Mouse (Mus musculus) embryonic facial prominence, embryonic 15.5 days (tissue): ENCODE data around the gene Cdh3. TPM values are rescaled to one million over a fixed set of nuclear protein-coding genes. Genes with fewer than 3 reads are reported as not detected.
A peak's percentile ranks its signal among the peaks of the same experiment; 100 is the strongest.
"Not testable (repeated sequence)": the region's sequence is repeated elsewhere in the genome, so short reads cannot be mapped to it uniquely, and the experiment has no call there.

Experiments
- ATAC-seq: fragments of 200-750 bp; cut with Nextera tagmentation; 2 replicates; pipeline ENCODE4 v1.8.0; 2017; ENCODE audit warnings: low read depth, moderate TSS enrichment; ENCODE audit not compliant: insufficient number of reproducible peaks, low FRiP score, low TSS enrichment
- H3K27ac ChIP-seq: fragments of 300-500 bp; sonication (generic); replicated peaks from 2 replicates; pipeline ENCODE4 v1.5.1; 2015; ENCODE audit warnings: mild to moderate bottlenecking, inconsistent platforms
- H3K27me3 ChIP-seq: fragments of 300-500 bp; sonication (generic); 2 replicates; pipeline ENCODE4 v1.6.1; 2015; ENCODE audit warnings: inconsistent platforms
- H3K36me3 ChIP-seq: fragments of 300-500 bp; sonication (generic); 2 replicates; pipeline ENCODE4 v1.6.1; 2015; ENCODE audit warnings: mild to moderate bottlenecking, inconsistent platforms
- H3K4me1 ChIP-seq: fragments of 300-500 bp; sonication (generic); 2 replicates; pipeline ENCODE4 v1.6.1; 2015; ENCODE audit warnings: inconsistent platforms
- H3K4me2 ChIP-seq: fragments of 300-500 bp; sonication (generic); replicated peaks from 2 replicates; pipeline ENCODE4 v1.6.1; 2015; ENCODE audit warnings: mild to moderate bottlenecking, inconsistent platforms
- H3K4me3 ChIP-seq: fragments of 300-500 bp; sonication (generic); replicated peaks from 2 replicates; pipeline ENCODE4 v1.5.1; 2015; ENCODE audit warnings: mild to moderate bottlenecking, inconsistent platforms
- H3K9ac ChIP-seq: fragments of 300-500 bp; sonication (generic); 2 replicates; pipeline ENCODE4 v1.6.1; 2015; ENCODE audit warnings: inconsistent platforms
- H3K9me3 ChIP-seq: fragments of 300-500 bp; sonication (generic); replicated peaks from 2 replicates; pipeline ENCODE4 v1.6.1; 2016; ENCODE audit warnings: inconsistent platforms
- WGBS: fragments of 180-500 bp; shearing (Covaris S2); methylation state at CpG from one replicate; pipeline ENCODE4 v1.1.7; 2015; 5-methylcytosine and 5-hydroxymethylcytosine counted together
- polyA plus RNA-seq: library from polyadenylated mRNA; unstranded; fragments of >200 nt; fragmentation: Nextera tagmentation; extraction: Ambion mirVana; gene quantifications from 2 replicates; pipeline ENCODE4 v1.2.1, GENCODE M21; 2015

The Cdh3 gene
- polyA plus RNA-seq, 1 experiment from 2014 or later, result 24.5 TPM

DNA sequence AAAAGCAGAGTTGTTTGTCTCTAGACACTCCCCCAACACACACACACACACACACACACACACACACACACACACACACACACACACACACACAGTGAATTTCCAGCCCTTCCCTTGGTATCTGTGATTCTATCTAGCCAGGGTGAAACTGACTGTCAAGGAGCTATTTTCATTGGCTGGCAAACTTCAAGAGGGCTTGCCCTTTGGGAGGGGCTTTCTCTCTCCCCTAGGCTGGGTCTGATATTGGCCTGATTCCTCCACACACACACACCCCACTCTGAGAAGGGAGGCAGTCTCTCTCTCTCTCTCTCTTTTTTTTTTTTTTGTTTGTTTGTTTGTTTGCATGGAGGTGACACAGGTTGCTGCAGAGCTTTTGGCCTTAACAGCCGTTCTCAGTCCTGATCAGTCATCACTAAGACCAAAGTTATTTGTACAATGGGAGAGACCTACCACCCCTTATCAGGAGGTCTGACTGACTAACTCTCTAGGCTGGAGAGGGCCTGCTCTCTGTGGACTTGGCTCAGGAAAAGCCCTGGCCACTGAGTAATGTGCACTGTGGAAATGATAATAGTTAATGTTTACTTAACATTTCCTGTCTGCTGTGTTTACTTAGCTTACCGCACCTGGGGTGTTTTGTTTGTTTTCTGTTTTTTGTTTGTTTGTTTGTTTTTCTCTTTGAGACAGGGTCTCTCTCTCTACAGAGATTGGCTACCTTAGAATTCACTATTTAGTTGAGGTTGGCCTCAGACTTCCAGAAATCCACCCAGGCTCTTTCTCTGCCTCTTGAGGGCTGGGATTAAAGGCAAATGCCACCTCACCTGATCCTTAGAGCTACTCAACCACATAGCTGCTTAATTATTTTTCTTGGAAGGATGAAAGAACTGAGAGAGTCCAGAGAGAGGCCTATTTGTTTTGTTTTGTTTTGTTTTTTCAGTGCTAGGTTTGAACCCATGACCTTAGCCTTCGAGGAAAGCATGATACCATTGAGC lies 78.0 kb downstream of the Cdh3 start:
- Histone ChIP-seq H3K4me1 (no peaks in the 10 kb centered on the region), H3K4me3 (no peak overlapping the region), H3K36me3 (no peaks in the 10 kb centered on the region), H3K4me2 (no peak overlapping the region), H3K27ac (no peak overlapping the region), H3K27me3 (no peaks in the 10 kb centered on the region), H3K9ac (no peak overlapping the region), H3K9me3 (no peaks in the 10 kb centered on the region)
- WGBS, result 62% methylated on average over 3 of the region's 3 CpGs
- ATAC-seq, result no peak

GRCm38 (mm10) chr8:106592458-106592857 lies 81.8 kb downstream of the Cdh3 start:
- no peak for ATAC-seq
- Histone ChIP-seq H3K4me2 (no peak overlapping the region), H3K27ac (no peak overlapping the region), H3K9ac (no peak overlapping the region), H3K27me3 (no peaks in the 10 kb centered on the region), H3K4me3 (no peak overlapping the region), H3K9me3 (no peaks in the 10 kb centered on the region), H3K36me3 (no peaks in the 10 kb centered on the region), H3K4me1 (no peaks in the 10 kb centered on the region)
- 60% methylated on average over 3 of the region's 3 CpGs for WGBS

DNA sequence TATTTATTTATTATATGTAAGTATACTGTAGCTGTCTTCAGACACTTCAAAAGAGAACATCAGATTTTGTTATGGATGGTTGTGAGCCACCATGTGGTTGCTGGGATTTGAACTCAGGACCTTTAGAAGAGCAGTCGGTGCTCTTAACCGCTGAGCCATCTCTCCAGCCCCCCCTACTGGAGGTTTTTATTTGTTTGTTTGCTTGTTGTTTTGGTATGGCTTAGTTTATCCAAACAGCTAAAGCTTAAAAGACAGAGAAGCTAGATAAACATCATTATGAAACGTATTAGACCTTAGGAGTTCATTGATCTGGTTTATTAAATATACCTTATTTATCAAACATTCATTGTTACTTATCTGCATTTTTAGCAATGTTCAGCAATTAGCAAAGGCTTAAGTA lies 84.9 kb downstream of the Cdh3 start:
- H3K4me3 ChIP-seq, H3K9ac ChIP-seq, H3K4me2 ChIP-seq, H3K9me3 ChIP-seq, H3K4me1 ChIP-seq, H3K27me3 ChIP-seq, H3K36me3 ChIP-seq, H3K27ac ChIP-seq, ATAC-seq: not testable (repeated sequence)
- WGBS, result 93% methylated on average over 3 of the region's 3 CpGs

DNA sequence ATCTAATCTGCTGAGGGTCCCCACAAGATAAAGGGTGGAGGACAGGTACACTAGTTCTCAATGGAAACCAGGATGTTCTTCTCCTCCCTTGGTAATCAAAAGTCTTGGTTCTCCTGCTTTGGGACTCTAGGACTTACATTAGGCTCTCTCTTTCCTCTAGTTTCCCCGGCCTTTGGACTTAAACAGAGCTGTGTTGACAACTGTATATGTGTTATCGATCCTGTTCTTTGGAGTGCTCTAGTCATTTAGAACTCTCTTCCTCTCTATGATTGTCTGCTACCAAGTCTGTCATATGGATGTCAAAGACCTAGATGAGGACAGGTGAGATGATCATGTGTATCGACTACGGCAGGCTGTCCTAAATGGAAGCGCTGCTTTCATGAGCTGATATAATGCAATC lies 86.4 kb downstream of the Cdh3 start:
- Histone ChIP-seq H3K36me3 (no peaks in the 10 kb centered on the region), H3K27ac (no peak overlapping the region), H3K27me3 (peaks cover 4% of the 10 kb centered on the region), H3K9me3 (no peaks in the 10 kb centered on the region), H3K4me2 (no peak overlapping the region), H3K9ac (no peak overlapping the region), H3K4me3 (no peak overlapping the region), H3K4me1 (no peaks in the 10 kb centered on the region)
- ATAC-seq, result no peak
- WGBS, result 92% methylated on average over 5 of the region's 5 CpGs

- 51% methylated on average over 7 of the region's 7 CpGs for WGBS
- H3K27me3 ChIP-seq, result peaks cover 26% of the 10 kb centered on the region
These were observed 88.7 kb downstream of the Cdh3 start for GRCm38 (mm10) chr8:106599265-106599979.

GRCm38 (mm10) chr8:106603131-106603819 lies 92.6 kb downstream of the Cdh3 start, which contains the start of gene Cdh1:
TSS of gene Cdh1 (plus strand) at chr8:106603351.
- no peaks in the 10 kb centered on the region for H3K9me3 ChIP-seq
- H3K27me3 ChIP-seq, result peaks cover 48% of the 10 kb centered on the region
- peak within 1 kb of the TSS; percentile 85 for H3K4me2 ChIP-seq
- H3K27ac ChIP-seq, result peak within 1 kb of the TSS; percentile 48
- WGBS, result under 1% methylated on average over 53 of the region's 53 CpGs
- H3K4me1 ChIP-seq, result peaks cover 22% of the 10 kb centered on the region
- no peaks in the 10 kb centered on the region for H3K36me3 ChIP-seq
- H3K9ac ChIP-seq, result peak within 1 kb of the TSS; percentile 40
- ATAC-seq, result peak; percentile 84
- H3K4me3 ChIP-seq, result peak within 1 kb of the TSS; percentile 50

More at GRCm38 (mm10) chr8:106599265-106599979, 88.7 kb downstream of the Cdh3 start:
- no peak for ATAC-seq
- peaks cover 16% of the 10 kb centered on the region for H3K4me1 ChIP-seq
- no peaks in the 10 kb centered on the region for H3K36me3 ChIP-seq
- no peak overlapping the region for H3K27ac ChIP-seq
- no peak overlapping the region for H3K4me2 ChIP-seq
- no peaks in the 10 kb centered on the region for H3K9me3 ChIP-seq
- H3K4me3 ChIP-seq, result no peak overlapping the region
- H3K9ac ChIP-seq, result no peak overlapping the region

DNA sequence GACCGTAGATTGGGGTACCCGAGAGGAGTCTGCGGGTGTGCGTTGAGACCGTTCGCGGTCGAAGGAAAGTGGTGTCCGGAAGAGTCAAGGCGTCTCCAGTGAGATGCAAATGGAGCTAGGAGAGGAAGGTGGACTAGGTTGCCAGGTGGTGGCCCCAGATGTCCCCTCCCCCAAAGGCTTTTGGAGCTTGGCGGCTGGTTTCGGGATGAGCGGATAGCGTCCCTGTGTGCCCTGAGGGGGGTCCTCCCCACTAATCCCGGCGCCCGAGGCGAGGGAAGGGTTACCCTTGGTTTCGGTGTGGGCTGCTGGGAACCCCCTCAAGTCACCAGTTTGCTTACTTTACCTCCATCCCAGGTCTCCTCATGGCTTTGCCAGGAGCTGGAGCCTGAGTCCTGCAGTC lies 93.2 kb downstream of the Cdh3 start:
- 2% methylated on average over 18 of the region's 19 CpGs for WGBS
- Histone ChIP-seq H3K36me3 (no peaks in the 10 kb centered on the region), H3K27ac (0 out of 2 replicates have a peak overlapping the region, but pooled peaks have one; percentile 48), H3K4me2 (peak overlapping the region; percentile 85), H3K9ac (peak overlapping the region; percentile 40; the same call in 1 of the 2 replicates), H3K4me1 (peaks cover 23% of the 10 kb centered on the region), H3K27me3 (peaks cover 48% of the 10 kb centered on the region), H3K9me3 (no peaks in the 10 kb centered on the region), H3K4me3 (peak overlapping the region; percentile 50)
- ATAC-seq, result no peak

DNA sequence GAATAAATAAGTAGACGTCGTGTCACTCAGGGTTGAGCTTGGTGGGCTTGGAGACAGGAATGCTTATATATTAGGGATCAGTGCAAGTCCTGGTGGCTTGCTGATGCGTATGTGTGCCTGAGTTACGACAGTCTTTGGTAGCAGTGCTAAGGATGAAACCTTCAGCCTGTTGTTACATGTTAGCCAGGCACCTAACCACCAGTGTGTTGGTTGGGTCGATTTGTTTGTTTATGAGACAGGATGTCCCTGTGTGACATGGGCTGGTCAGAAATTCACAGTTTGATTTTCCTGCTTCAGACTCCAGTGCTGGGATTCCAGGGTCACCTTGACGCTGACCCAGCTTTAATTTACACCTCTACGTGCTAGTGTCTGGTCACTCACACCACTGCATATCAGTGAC lies 95.0 kb downstream of the Cdh3 start:
- Histone ChIP-seq H3K27ac (no peak overlapping the region), H3K9ac (no peak overlapping the region), H3K27me3 (peaks cover 48% of the 10 kb centered on the region), H3K36me3 (no peaks in the 10 kb centered on the region), H3K4me3 (no peak overlapping the region), H3K4me1 (peaks cover 23% of the 10 kb centered on the region), H3K9me3 (no peaks in the 10 kb centered on the region), H3K4me2 (peak overlapping the region; percentile 15; the same call in 1 of the 2 replicates)
- WGBS, result 60% methylated on average over 7 of the region's 7 CpGs
- ATAC-seq, result no peak

GRCm38 (mm10) chr8:106606121-106606520 lies 95.4 kb downstream of the Cdh3 start:
- H3K36me3 ChIP-seq, result no peaks in the 10 kb centered on the region
- H3K27ac ChIP-seq, result no peak overlapping the region
- no peak overlapping the region for H3K4me2 ChIP-seq
- no peak for ATAC-seq
- H3K4me1 ChIP-seq, result peaks cover 23% of the 10 kb centered on the region
- no peaks in the 10 kb centered on the region for H3K9me3 ChIP-seq
- H3K9ac ChIP-seq, result no peak overlapping the region
- H3K27me3 ChIP-seq, result peaks cover 48% of the 10 kb centered on the region
- 47% methylated on average over 4 of the region's 4 CpGs for WGBS
- H3K4me3 ChIP-seq, result no peak overlapping the region

GRCm38 (mm10) chr8:106606601-106607145 lies 96.0 kb downstream of the Cdh3 start:
- Histone ChIP-seq H3K9me3 (no peaks in the 10 kb centered on the region), H3K9ac (no peak overlapping the region), H3K27ac (no peak overlapping the region), H3K4me3 (no peak overlapping the region), H3K27me3 (peaks cover 48% of the 10 kb centered on the region), H3K36me3 (no peaks in the 10 kb centered on the region), H3K4me2 (no peak overlapping the region), H3K4me1 (peaks cover 25% of the 10 kb centered on the region)
- ATAC-seq, result no peak
- 34% methylated on average over 15 of the region's 15 CpGs for WGBS
